14 mouse cellular contexts compared by ENCODE assay signal in genomic region chr6:61939236-61939635, GRCm38 (mm10).
A peak's percentile ranks its signal among the peaks of the same experiment; 100 is the strongest.
DNase-seq lines count a peak whose midpoint lies in the region.
"Had no signal": no experiment of that assay in that cellular context is flagged by ENCODE, and none has a peak within 500 bp of the region (broad histone marks: within the 10 kb centered on the region; RNA-seq: fewer than 3 reads in every experiment).

No protein-coding gene starts in this region.

- peak; percentile 30 for DNase-seq in cerebellum, adult 9-10 months
- no peak for DNase-seq in cerebellum, adult 11 months
- DNase-seq in brain, adult 2 months (ENCODE audit: low read depth, low spot score): peak; percentile 67
- DNase-seq in cerebellum, adult 9-11 months: peak; percentile 24
- DNase-seq in adrenal gland, postnatal 14 days: no peak
- no peak for DNase-seq in kidney, postnatal 36 days
- DNase-seq: adrenal gland, adult 2 months; adrenal gland, postnatal 25 days; gastrocnemius, adult 2 months; gastrocnemius, postnatal 14 days; heart, adult 18-20 months; heart, postnatal 10 days; heart, postnatal 36 days; kidney, adult 11 months had no signal

Comparison
In these comparisons a context has a peak if more than half of its experiments do, and no peak if none do; other contexts are left out.
1. DNase-seq: peak in cerebellum, adult 9-10 months (single experiment), brain, adult 2 months (single experiment) and cerebellum, adult 9-11 months (single experiment); none in cerebellum, adult 11 months (single experiment), adrenal gland, postnatal 14 days (single experiment) and kidney, postnatal 36 days (0 of 2).